Mouse (Mus musculus) kidney, postnatal 14 days (tissue): ENCODE measurements at regions not wholly inside any gene's neighbourhood (a gene's known extent, or its start where the extent isn't known, plus 50 kb on each side); places are given as distances from the start of the nearest gene placed in this dataset.
A peak's percentile ranks its signal among the peaks of the same experiment; 100 is the strongest.

Experiments
- DNase-seq: peaks from one replicate; pipeline ENCODE4 v3.0.0; 2022; ENCODE audit warnings: mixed read lengths

GRCm38 (mm10) chr6:67186537-67187274, 51.3 kb upstream of the Serbp1 start:
- no peak for DNase-seq

- no peak for DNase-seq
Observed at GRCm38 (mm10) chr6:67184662-67185061, 53.3 kb upstream of the Serbp1 start.

GRCm38 (mm10) chr6:67183481-67184215, 54.3 kb upstream of the Serbp1 start:
- DNase-seq = no peak

GRCm38 (mm10) chr6:67182453-67182852, 55.5 kb upstream of the Serbp1 start:
- DNase-seq = no peak

GRCm38 (mm10) chr6:67181459-67181858, 56.5 kb upstream of the Serbp1 start:
- DNase-seq = no peak

DNA sequence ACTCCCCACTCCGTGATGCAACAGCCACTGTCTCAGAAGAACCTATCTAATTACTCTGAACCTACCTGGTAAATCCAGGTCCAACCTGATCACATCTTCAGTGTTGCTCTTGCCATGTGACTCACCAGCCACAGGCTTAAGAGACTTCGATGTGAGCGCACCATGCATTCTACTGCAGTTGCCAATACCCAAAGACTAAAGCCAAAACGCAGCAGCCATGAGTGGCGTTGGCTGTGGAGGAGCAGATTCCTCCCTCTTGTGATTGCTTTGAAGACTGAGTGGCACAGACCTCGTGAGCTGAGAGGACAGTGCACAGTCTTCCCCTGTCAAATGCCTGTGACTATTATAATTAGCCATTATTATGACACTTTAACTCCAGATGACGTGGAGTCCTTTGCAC, 58.6 kb upstream of the Serbp1 start:
- DNase-seq = no peak

- no peak for DNase-seq
Observed at GRCm38 (mm10) chr6:67178531-67178930, 59.4 kb upstream of the Serbp1 start.

GRCm38 (mm10) chr6:67178101-67178500, 59.9 kb upstream of the Serbp1 start:
- no peak for DNase-seq

GRCm38 (mm10) chr6:67170674-67170946, 67.4 kb upstream of the Serbp1 start:
- DNase-seq = no peak

DNA sequence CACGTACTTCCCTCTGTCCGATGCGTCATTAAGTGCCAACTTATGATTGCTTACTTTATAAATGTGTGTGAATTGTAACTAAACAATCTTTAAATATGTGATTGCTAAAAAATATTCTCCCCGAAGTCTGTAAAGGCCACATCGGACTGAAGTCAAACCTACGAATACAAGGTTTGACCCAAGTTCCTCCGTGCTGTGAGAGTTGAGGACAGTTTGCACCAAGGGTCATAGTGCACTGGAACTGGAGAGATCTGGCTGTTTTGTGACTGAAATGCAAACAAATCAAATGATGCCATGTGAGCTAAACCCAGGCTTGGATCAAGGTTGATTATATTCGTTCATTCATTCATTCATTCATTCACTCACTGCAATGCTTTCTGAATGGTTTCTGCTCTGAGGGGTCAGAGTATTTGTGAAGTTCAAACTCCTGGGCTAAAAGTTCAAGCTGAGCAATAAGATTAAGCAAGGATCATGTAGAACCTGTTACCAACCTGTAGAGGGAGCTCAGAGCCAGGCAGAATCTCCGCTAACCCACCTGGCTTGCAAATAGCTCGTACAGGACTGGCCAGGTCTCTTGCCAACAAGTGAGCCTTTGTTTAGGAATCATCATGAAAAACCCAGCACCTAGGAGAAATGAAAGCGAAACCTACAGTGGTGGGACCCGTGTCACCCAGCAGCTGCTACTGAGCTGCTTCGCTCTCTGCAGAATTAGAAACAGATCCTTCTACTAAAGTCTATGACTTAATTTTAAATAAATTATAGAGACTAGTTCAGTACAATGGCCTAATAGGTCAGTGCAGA, 67.9 kb upstream of the Serbp1 start:
- DNase-seq = peak; percentile 76

GRCm38 (mm10) chr6:67168803-67169202, 69.2 kb upstream of the Serbp1 start:
- no peak for DNase-seq

DNA sequence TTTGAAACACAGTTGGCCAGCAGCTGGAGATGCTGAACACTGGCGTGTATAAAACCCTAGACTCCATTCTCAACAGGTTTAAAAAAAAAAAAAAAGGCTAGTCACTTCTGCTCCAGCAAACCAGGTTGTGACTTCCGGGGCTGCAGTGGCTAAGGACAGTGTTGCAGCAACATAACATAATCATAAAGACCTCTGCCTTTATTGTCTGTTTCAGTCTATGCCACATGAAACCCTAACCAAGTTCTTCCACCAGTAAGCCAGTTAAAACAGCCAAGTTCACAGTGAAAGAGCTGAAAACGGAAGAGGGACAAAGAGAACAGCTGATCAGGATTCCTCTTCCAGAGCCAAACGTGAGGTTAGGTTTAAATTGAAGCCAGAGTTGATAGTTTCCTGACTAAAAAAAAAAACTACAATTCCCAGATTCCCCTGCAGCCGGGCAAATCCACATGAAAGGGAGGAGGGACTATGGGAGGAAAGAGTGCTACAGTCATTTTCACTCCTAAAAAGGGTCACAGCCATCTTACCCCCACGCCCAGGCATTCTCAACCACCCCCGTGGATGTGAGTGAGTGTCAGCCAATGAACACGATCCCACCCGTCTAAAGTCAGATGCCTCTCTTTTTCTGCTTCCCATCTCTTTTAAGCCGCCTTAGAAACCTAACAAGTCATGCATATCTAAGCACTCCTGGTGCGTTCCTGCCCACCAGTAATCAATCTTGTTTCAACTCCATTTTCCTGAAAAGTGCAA, 69.8 kb upstream of the Serbp1 start:
- peak; percentile 68 for DNase-seq

- no peak for DNase-seq
Observed at GRCm38 (mm10) chr6:67165091-67165490, 72.9 kb upstream of the Serbp1 start.

- no peak for DNase-seq
Observed at GRCm38 (mm10) chr6:67163947-67164346, 74.0 kb upstream of the Serbp1 start.

GRCm38 (mm10) chr6:67162814-67163213, 75.2 kb upstream of the Serbp1 start:
- no peak for DNase-seq

DNA sequence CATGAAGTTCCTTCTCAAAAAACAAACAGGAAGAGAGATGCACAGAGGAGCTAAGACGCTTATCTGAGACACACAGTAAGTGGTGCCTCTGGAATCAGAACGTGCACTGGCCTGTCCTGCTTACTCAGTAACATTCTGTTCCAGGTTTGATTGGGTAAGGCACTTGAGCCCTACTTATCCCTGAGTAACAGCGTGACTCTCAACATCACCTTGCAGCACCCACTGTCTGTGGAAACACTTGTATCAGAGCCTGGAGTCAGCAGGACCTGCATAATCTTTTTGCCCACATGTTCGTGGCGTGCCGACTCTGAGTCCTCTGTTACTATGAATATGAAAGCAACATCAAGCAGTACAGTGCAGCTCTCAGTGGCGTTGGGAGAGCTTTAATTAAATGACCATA, 76.4 kb upstream of the Serbp1 start:
- DNase-seq = no peak

GRCm38 (mm10) chr6:67160564-67160963, 77.4 kb upstream of the Serbp1 start:
- no peak for DNase-seq

DNA sequence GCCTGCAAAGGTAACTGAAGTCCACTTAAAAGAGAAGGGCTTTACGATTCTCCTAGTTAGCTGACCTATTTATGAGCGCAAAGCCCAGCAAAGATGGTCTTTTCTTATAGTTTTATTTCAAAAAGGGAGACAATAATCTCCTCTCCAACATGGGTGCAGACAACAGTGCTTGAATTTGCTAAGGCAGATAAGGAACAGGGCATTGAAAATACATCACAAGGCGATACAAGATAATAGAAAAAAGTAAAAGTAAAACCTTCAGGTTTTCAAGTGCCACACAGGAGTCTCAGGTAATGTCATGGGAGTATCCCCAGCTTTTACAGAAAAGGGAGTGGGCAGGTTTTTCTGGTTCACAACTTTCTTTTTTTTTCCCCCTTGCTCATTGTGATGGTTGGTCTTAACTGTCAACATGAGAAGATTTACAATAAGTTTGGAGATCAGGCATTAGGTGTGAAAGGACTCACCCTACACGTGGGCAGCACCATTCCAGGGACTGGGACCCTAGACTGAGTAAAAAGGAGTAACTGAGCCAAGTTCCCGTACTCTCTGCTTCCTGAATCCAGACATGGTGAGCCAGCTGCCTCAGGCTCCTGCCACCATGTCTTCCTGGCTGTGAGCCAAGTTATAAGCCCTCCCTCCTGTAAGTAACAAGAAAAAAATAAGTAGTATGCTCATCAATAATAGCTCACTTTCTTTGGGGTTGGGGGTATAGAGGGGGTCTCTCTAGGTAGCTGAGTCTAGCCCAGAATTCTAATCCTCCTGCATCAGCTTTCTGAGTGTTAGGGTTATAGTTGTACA, 78.1 kb upstream of the Serbp1 start:
- DNase-seq = no peak

DNA sequence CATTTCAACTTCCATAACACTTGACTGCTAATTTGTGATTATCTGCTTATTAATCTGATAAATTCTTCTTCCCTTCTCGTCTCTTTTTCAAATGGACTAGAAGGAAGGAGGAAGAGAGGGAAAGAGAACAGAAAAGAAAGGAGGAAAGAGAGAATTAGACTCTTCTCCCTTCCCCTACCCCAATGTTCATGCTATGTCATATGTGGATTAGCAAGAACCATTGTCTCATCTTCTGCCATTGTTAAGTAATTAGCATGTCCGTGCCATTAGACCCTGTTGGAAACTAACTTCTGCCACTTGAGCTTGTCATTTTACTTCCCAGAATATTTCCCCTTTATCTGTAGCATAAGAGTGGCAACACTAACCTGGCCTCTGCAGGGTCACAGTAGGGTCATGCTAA, 78.8 kb upstream of the Serbp1 start:
- DNase-seq = no peak

- peak; percentile 91 for DNase-seq
Observed at GRCm38 (mm10) chr6:67158765-67159164, 79.2 kb upstream of the Serbp1 start.

- no peak for DNase-seq
Observed at GRCm38 (mm10) chr6:67152845-67153468, 85.0 kb upstream of the Serbp1 start.

DNA sequence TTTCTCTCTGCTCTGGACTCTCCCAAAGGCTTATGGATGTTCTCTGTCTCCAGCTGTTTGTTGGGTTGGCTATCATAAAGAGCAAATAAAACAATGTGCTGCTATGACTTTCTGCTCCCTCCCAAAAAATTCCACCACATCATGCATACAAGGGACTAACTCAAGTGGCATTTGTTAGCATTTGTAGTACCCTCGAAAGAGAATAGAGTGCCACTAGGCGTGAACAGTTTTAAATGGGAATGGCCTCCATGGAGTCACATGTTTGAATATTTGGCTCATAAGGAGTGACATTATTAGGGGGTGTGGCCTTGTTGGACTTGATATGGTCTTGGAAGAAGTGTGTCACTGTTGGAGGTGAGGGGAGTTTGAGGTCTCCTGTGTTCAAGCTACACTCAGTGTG, 86.5 kb upstream of the Serbp1 start:
- no peak for DNase-seq
